Mouse (Mus musculus) small intestine, adult 2 months (tissue): ENCODE data around the gene Gm17334.

Experiments
- CTCF ChIP-seq: fragments of 200-500 bp; IDR thresholded peaks from 2 replicates; pipeline ENCODE4 v1.5.1; 2012; ENCODE audit warnings: low read depth, mild to moderate bottlenecking, control low read depth, inconsistent platforms, low read length, moderate library complexity, mixed read lengths; ENCODE audit not compliant: insufficient replicate concordance, insufficient read length; ENCODE audit errors: extremely low read depth
- POLR2A ChIP-seq: fragments of 200-500 bp; IDR thresholded peaks from 2 replicates; pipeline ENCODE4 v1.6.1; 2012; ENCODE audit warnings: low read depth, mild to moderate bottlenecking, control low read depth, inconsistent platforms, low read length, moderate library complexity

DNA sequence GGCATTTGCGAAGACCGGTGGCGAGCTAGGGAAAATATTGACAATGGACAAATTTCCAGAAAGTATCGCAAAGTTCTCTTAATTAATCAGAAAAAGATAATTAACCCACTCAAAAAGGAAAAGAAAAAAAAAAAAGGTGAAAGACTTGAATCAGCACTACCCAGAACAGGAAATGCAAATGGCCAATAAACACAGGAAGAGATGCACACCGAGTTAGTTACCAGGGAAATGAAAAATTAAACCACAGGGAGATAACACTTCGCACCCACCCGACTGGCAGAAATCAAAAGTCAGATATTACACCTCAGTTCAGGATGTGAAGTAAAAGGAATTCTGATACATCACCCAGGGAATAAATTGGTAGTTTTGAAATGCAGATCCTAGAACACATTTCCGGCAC, 40.7 kb downstream of the Gm17334 start:
- TF ChIP-seq CTCF, result no peak
- no peak for TF ChIP-seq POLR2A
